Mouse (Mus musculus): ENCODE results near the gene Trpm7. TPM values are rescaled to one million over a fixed set of nuclear protein-coding genes. Genes with fewer than 3 reads are reported as not detected.

Trpm7 gene
- 134 TPM for total RNA-seq (2023)

DNA sequence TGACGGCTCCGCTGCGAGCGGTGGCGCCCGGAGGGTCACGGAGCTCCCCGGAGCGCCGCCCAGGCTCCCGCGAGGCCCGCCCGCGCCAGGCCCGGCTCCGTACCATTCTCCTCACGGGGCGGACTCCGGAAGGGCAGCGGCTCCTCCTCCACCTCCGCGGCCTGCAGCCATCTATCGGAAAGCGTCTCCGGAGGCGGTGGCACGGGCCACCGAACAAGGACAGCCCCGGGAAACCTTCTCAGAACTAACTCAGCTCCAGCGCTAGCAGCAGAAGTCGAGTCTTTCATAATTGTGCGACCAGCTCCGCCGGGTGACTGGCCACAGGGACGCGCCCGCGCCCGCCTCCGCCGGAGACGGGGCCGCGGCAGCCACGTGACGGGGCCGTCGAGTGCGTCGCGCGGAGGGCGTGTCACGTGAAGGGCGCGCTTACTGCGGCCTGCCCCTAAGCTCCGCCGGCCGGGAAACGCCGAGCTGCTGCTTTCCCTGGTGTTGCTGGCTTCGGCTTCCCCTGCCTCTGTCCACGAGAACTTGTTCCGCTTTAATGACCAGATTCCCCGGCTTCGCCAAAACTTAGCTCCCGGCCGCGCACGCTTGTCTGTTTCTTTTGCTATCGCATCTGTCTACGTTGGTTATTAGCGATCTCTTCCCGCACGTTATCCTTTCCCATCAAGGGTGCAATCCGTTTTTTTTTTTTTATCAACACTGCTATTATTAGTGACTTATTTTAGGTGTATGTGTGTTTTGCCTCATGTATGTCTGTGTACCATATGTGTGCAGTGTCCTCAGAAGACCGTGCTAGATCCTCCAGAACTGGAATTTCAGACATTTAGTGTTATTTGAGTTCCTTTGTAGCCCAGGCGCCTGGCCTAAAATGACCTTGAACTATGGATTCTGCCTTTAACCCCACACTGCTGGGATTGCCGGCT lies at the start of gene Trpm7:
TSS of gene Trpm7 (minus strand) at position 360 of the 926 bp plus-strand sequence.

DNA sequence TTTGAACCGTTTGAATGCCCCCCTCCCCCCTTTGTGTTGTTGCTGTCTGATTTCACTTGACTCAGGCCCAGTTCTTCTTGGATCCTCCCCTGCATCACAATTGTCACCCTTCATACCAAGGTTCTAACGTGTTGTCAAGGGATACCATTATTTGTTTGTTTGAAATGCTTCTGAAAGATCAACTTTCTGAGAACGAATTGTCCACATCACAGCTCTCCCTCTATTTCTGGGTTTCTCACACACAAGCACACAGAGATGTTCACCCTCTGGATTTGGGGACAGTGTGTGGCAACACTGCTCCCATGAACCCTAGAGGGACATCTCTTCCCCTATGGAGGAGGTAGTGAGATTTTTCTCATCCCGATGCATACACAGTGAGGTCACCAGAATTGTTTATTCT lies 92.7 kb downstream of the Trpm7 start, which contains the start of gene Usp50:
TSS of gene Usp50 (minus strand) at position 101 of the 400 bp plus-strand sequence.

Other genes with a start within 250 kb of the Trpm7 start
- gene Gabpb1, start 199.9 kb downstream of the Trpm7 start, total RNA-seq (2023): 61.6 TPM
- 39.5 TPM for gene Usp8, start 168.9 kb downstream of the Trpm7 start, total RNA-seq (2023)
- not detected for gene Usp50, start 92.8 kb downstream of the Trpm7 start, total RNA-seq (2023)
- 62.8 TPM for gene Sppl2a, start 57.0 kb upstream of the Trpm7 start, total RNA-seq (2023)
- gene Ap4e1, start 132.5 kb upstream of the Trpm7 start, total RNA-seq (2023): 27.1 TPM
- gene Blvra, start 194.4 kb upstream of the Trpm7 start, total RNA-seq (2023): 16.5 TPM

All from CD4-positive naive resting alpha-beta T cell, adult 76 days (primary cell).